In the genomic region with DNA sequence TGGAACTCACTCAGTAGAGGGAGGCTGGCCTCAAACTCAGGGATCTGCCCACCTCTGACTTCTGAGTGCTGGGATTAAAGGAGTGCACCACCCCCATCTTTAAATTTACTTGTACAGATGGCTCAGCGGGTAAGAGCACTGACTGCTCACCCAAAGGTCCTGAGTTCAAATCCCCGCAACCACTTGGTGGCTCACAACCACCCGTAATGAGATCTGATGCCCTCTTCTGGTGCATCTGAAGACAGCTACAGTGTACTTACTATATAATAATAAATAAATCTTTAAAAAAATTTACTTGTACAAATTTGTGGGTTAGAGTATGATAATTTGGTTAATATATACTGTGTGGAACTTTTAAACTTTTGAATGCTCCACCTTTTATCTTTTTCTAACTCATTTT, we compare ENCODE assay signal across 1 mouse cellular context.
A peak's percentile ranks its signal among the peaks of the same experiment; 100 is the strongest.
TF ChIP-seq lines count a peak whose summit lies in the region.

No protein-coding gene starts in this region.

TF ChIP-seq in CH12.LX, 34 proteins besides CTCF, POLR2A, EP300 and RAD21:
- TF ChIP-seq SMC3 (IDR thresholded peaks at IDR 0.05; ENCODE audit: low read depth, low read length) (peak; percentile 15; the same call in 1 of the 2 replicates), GABPA (IDR thresholded peaks at IDR 0.05; ENCODE audit: insufficient replicate concordance, low read depth, low read length) (no peak)
